Mouse (Mus musculus): Measurements from ENCODE around the gene Irf2bp2. TPM values are rescaled to one million over a fixed set of nuclear protein-coding genes. Genes with fewer than 3 reads are reported as not detected.

Gene Irf2bp2
- total and polyA plus RNA-seq, 2 experiments from 2014 or later = 9.8 to 132 TPM

- H3K27ac ChIP-seq (ENCODE audit: low read depth) = peak overlapping the region; percentile 94
- H3K9me3 ChIP-seq (replicated peaks; ENCODE audit: control insufficient read depth, low read length) = no peaks in the 10 kb centered on the region
- H3K4me3 ChIP-seq (ENCODE audit: low read depth, low read length) = no peak overlapping the region
- H3K4me1 ChIP-seq (ENCODE audit: control insufficient read depth, insufficient read depth) = peaks cover 38% of the 10 kb centered on the region
- WGBS = 85% methylated on average over 4 of the region's 4 CpGs
- H3K4me2 ChIP-seq (ENCODE audit: low read depth, low read length) = no peak overlapping the region
- ATAC-seq (ENCODE audit: insufficient read depth, low read depth) (no peak), DNase-seq (ENCODE audit: low spot score) (no peak)
- no peak overlapping the region for H3K9ac ChIP-seq (replicated peaks; ENCODE audit: low read depth, low read length)
- TF ChIP-seq EP300 (IDR thresholded peaks at IDR 0.05; ENCODE audit: low read depth) (no peak; the same call in 1 of the 2 replicates), CTCF (IDR thresholded peaks at IDR 0.05; ENCODE audit: low read depth) (no peak)
- no peaks in the 10 kb centered on the region for H3K36me3 ChIP-seq (replicated peaks; ENCODE audit: control insufficient read depth, insufficient read depth, low read length)
- no peaks in the 10 kb centered on the region for H3K27me3 ChIP-seq (ENCODE audit: control insufficient read depth, insufficient read depth, low read length)
These were observed 46.4 kb downstream of the Irf2bp2 start for GRCm38 (mm10) chr8:126547361-126547760.

DNA sequence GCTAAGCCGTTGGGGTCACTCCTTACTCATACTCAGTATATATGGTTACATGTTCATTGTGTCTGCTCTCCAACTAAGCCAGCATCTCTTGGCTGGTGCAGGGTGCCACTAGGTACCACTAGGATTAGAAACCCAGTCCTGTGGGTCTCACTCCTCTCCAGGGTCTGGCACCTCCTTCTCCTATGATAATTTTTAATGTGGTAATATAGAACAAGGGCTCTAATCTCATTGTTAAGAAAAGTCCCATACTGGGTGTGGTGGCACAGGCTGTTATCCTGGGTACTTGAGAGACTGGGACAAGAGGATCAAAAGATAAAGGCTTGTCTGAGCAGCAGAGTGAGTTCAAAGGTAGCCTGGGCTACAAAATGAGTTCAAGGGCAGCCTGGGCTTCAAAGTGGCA lies 47.3 kb downstream of the Irf2bp2 start:
- DNase-seq (ENCODE audit: low spot score) (no peak), ATAC-seq (ENCODE audit: insufficient read depth, low read depth) (no peak)
- no peaks in the 10 kb centered on the region for H3K36me3 ChIP-seq (replicated peaks; ENCODE audit: control insufficient read depth, insufficient read depth, low read length)
- H3K9ac ChIP-seq (replicated peaks; ENCODE audit: low read depth, low read length) = no peak overlapping the region
- H3K27me3 ChIP-seq (ENCODE audit: control insufficient read depth, insufficient read depth, low read length) = no peaks in the 10 kb centered on the region
- no peaks in the 10 kb centered on the region for H3K9me3 ChIP-seq (replicated peaks; ENCODE audit: control insufficient read depth, low read length)
- H3K27ac ChIP-seq (ENCODE audit: low read depth) = no peak overlapping the region
- 85% methylated on average over 1 of the region's 1 CpGs for WGBS
- no peak overlapping the region for H3K4me3 ChIP-seq (ENCODE audit: low read depth, low read length)
- H3K4me1 ChIP-seq (ENCODE audit: control insufficient read depth, insufficient read depth) = peaks cover 38% of the 10 kb centered on the region
- no peak overlapping the region for H3K4me2 ChIP-seq (ENCODE audit: low read depth, low read length)
- TF ChIP-seq EP300 (IDR thresholded peaks at IDR 0.05; ENCODE audit: low read depth) (no peak), CTCF (IDR thresholded peaks at IDR 0.05; ENCODE audit: low read depth) (no peak)

DNA sequence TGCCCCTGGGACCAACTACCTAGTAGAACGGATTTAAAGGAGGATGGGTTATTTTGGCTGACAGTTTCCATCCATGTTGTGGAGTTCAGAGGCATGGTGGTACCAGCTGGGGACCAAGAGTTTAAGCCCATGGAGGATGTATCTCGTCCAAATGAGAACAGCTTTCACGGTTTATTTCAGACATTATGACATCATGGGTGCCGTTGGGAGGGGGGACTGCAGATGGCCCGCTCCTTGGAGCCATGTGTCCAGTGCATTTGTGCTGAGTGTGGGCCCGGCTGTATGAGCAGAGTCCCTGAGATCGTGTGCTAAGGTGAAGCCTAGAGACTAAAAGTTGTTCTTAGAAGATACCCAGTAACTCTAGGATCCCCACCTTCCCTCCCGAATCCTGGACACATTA lies 50.4 kb downstream of the Irf2bp2 start:
- no peak for ATAC-seq (ENCODE audit: insufficient read depth, low read depth)
- H3K27ac ChIP-seq (ENCODE audit: low read depth) = peak overlapping the region; percentile 56; the same call in 1 of the 2 replicates
- no peak for TF ChIP-seq EP300 (IDR thresholded peaks at IDR 0.05; ENCODE audit: low read depth)
- TF ChIP-seq CTCF (IDR thresholded peaks at IDR 0.05; ENCODE audit: low read depth) = no peak
- no peak for DNase-seq (ENCODE audit: low spot score)
- WGBS = 50% methylated on average over 8 of the region's 8 CpGs
- H3K4me1 ChIP-seq (ENCODE audit: control insufficient read depth, insufficient read depth) = peaks cover 47% of the 10 kb centered on the region
- H3K9ac ChIP-seq (replicated peaks; ENCODE audit: low read depth, low read length) = no peak overlapping the region
- H3K4me3 ChIP-seq (ENCODE audit: low read depth, low read length) = no peak overlapping the region
- H3K4me2 ChIP-seq (ENCODE audit: low read depth, low read length) = no peak overlapping the region
- H3K27me3 ChIP-seq (ENCODE audit: control insufficient read depth, insufficient read depth, low read length) = no peaks in the 10 kb centered on the region
- no peaks in the 10 kb centered on the region for H3K36me3 ChIP-seq (replicated peaks; ENCODE audit: control insufficient read depth, insufficient read depth, low read length)
- no peaks in the 10 kb centered on the region for H3K9me3 ChIP-seq (replicated peaks; ENCODE audit: control insufficient read depth, low read length)

- TF ChIP-seq CTCF (IDR thresholded peaks at IDR 0.05; ENCODE audit: low read depth) = no peak
- no peak for TF ChIP-seq EP300 (IDR thresholded peaks at IDR 0.05; ENCODE audit: low read depth)
- Histone ChIP-seq H3K4me1 (ENCODE audit: control insufficient read depth, insufficient read depth) (peaks cover 46% of the 10 kb centered on the region), H3K9me3 (replicated peaks; ENCODE audit: control insufficient read depth, low read length) (no peaks in the 10 kb centered on the region), H3K9ac (replicated peaks; ENCODE audit: low read depth, low read length) (no peak overlapping the region), H3K27me3 (ENCODE audit: control insufficient read depth, insufficient read depth, low read length) (no peaks in the 10 kb centered on the region), H3K4me3 (ENCODE audit: low read depth, low read length) (no peak overlapping the region), H3K27ac (ENCODE audit: low read depth) (peak overlapping the region; percentile 56), H3K4me2 (ENCODE audit: low read depth, low read length) (no peak overlapping the region), H3K36me3 (replicated peaks; ENCODE audit: control insufficient read depth, insufficient read depth, low read length) (no peaks in the 10 kb centered on the region)
- WGBS = 50% methylated on average over 5 of the region's 5 CpGs
- ATAC-seq (ENCODE audit: insufficient read depth, low read depth) (no peak), DNase-seq (ENCODE audit: low spot score) (no peak)
These were observed 51.0 kb downstream of the Irf2bp2 start for GRCm38 (mm10) chr8:126542757-126543156.

DNA sequence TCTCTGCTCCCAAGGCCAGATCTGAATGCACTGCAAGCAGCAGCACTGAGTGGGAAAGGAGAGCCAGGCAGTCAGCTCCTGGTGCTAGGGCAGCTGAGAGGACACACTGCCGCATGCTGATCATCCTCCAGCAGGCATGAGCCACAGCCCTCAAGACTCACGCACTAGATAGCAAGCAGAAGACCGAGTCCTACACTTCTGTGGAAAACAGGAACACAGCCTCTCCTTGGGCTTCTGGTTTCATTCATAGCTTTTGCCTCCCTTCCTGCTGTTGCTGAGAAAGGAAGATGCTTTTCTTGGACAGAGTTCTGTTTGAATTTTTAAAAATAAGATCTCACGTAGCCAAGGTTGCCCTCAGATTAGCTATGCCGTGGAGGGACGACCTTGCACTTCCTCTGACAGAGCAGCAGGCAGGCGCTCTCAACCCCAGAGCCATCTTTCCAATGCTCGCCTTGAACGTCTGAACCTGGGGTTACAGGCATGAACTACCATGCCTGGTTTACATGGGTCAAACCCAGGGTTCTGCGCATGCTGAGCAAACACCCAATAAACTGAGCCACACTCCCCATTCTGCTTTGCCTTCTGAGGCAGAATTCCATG lies 51.6 kb downstream of the Irf2bp2 start:
- Histone ChIP-seq H3K4me2 (ENCODE audit: low read depth, low read length) (no peak overlapping the region), H3K9me3 (replicated peaks; ENCODE audit: control insufficient read depth, low read length) (no peaks in the 10 kb centered on the region), H3K36me3 (replicated peaks; ENCODE audit: control insufficient read depth, insufficient read depth, low read length) (no peaks in the 10 kb centered on the region), H3K27ac (ENCODE audit: low read depth) (peak overlapping the region; percentile 56), H3K4me1 (ENCODE audit: control insufficient read depth, insufficient read depth) (peaks cover 45% of the 10 kb centered on the region), H3K4me3 (ENCODE audit: low read depth, low read length) (no peak overlapping the region), H3K27me3 (ENCODE audit: control insufficient read depth, insufficient read depth, low read length) (no peaks in the 10 kb centered on the region), H3K9ac (replicated peaks; ENCODE audit: low read depth, low read length) (no peak overlapping the region)
- no peak for ATAC-seq (ENCODE audit: insufficient read depth, low read depth)
- no peak for DNase-seq (ENCODE audit: low spot score)
- 43% methylated on average over 10 of the region's 10 CpGs for WGBS
- TF ChIP-seq EP300 (IDR thresholded peaks at IDR 0.05; ENCODE audit: low read depth) (no peak), CTCF (IDR thresholded peaks at IDR 0.05; ENCODE audit: low read depth) (no peak)

GRCm38 (mm10) chr8:126540298-126540697 lies 53.5 kb downstream of the Irf2bp2 start:
- no peaks in the 10 kb centered on the region for H3K36me3 ChIP-seq (replicated peaks; ENCODE audit: control insufficient read depth, insufficient read depth, low read length)
- H3K9me3 ChIP-seq (replicated peaks; ENCODE audit: control insufficient read depth, low read length) = no peaks in the 10 kb centered on the region
- no peaks in the 10 kb centered on the region for H3K27me3 ChIP-seq (ENCODE audit: control insufficient read depth, insufficient read depth, low read length)
- DNase-seq (ENCODE audit: low spot score) (no peak), ATAC-seq (ENCODE audit: insufficient read depth, low read depth) (no peak)
- no peak overlapping the region for H3K4me2 ChIP-seq (ENCODE audit: low read depth, low read length)
- peak overlapping the region; percentile 79 for H3K27ac ChIP-seq (ENCODE audit: low read depth)
- TF ChIP-seq EP300 (IDR thresholded peaks at IDR 0.05; ENCODE audit: low read depth) = no peak
- no peak for TF ChIP-seq CTCF (IDR thresholded peaks at IDR 0.05; ENCODE audit: low read depth)
- peaks cover 55% of the 10 kb centered on the region for H3K4me1 ChIP-seq (ENCODE audit: control insufficient read depth, insufficient read depth)
- no peak overlapping the region for H3K4me3 ChIP-seq (ENCODE audit: low read depth, low read length)
- 63% methylated on average over 5 of the region's 5 CpGs for WGBS
- no peak overlapping the region for H3K9ac ChIP-seq (replicated peaks; ENCODE audit: low read depth, low read length)

Measured in heart, postnatal 0 days (tissue).